Mouse (Mus musculus) layer of hippocampus, postnatal 25 days (tissue): Measurements from ENCODE around the gene Krt87. TPM values are rescaled to one million over a fixed set of nuclear protein-coding genes. Genes with fewer than 3 reads are reported as not detected.

Source experiments
- DNase-seq, 2 experiments: peaks; one replicate each; pipeline ENCODE4 v3.0.0; 2022; ENCODE audit warnings: mixed read lengths in 2 of 2, low spot score in 1 of 2; ENCODE audit errors: extremely low spot score in 1 of 2
- total RNA-seq, 2 experiments: library from RNA; stranded (reverse); gene quantifications; 2 replicates each; pipeline ENCODE4 v1.2.3; 2021

Krt87 gene
- total RNA-seq = under 1 TPM; 0.42 to 0.71 TPM

DNA sequence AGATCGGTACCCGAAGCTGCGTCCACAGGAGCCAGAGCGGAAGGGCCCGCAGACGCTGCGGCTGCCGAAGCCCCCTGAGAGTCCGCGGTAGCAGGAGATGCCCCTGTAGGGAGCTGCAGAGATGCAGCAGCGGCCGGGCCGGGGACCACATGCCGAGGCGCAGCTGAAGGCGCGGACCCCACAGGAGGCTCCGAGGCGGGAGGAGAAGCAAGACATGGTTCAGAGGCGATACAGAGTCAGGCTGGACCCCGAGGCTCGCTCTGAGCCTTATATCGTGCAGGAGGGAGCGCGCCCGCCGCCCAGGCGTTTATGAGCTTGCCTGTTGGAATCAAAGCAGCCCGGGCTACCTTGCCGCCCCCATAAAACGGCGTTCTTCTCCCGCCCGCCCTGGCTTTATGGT lies at the start of gene Krt87:
Gene Krt87, minus strand, starts transcription at position 250 of the 400 bp plus-strand sequence.
- no peak for DNase-seq

DNA sequence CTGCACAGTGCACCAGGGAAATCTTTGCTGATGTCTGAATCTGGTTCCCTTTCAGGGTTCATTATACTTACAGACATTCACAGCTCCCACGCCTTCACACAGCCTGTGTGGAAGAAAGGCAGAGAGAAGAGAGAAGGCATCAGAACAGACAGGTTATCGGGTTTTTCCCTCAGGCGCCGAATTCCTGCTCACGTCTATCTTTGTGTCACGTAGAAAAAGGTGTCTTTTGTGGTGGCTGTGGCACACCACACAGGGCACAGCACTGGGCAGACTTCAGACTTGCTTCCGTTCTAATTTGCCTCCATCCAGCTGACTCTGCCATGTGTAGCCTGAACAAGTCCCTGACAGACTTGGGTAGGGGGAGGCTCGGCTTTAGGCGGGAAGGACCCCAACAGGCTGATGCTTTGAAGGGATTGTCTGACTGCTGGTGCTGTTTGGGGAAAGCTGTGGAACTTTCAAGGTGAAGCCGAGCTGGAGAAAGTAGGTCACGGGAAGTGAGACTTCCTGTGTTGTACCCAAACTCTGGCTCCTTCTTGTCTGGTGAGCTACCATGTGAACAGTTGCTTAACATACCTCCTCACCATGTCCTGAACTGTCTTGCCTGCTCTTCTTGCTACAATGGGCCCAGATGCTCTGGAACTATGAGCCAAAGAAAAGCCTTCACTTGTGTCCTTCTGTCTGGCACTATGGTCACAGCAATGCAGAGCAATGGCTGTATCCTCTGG lies 47.5 kb upstream of the Krt87 start:
- no peak for DNase-seq

DNA sequence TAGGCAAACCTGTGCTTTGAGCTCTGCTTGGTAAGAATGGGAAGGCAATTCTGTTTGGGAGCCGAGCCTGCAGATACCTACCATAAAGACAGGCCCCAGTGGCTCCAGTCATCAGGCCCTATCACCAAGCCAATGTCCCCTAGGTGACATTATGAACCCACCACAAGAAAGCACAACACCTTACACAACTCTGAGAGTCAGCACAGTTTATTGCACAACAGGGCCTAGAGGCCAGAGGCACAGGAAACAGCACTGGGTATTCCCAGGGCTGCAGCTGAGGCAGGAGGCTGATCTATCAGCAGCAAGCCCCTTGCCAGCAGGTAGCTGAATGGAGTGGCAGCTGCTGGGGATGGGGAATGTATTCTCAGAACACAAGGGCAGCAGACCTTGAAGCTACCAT lies 46.3 kb upstream of the Krt87 start:
- DNase-seq = no peak

DNA sequence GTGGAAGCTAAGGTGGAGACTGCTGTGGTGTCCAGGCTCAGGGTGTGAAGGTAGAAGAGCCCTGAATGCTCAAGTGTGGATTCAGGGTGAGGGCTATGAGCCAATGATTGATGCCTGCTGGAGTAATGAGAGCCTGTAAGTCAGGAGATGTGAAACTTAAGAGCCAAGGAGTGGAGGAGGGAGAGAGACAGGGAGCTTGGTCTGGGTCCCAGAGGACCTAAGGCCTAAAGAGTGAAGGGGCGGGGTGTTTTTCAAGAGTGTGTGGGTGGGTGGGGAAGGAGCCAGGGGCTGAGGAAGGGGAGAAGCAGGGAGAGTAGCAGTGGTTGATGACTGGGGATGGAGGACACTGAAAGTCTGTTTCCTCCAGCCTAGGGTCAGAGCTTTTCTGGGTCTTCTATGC lies 45.0 kb upstream of the Krt87 start:
- no peak for DNase-seq

DNA sequence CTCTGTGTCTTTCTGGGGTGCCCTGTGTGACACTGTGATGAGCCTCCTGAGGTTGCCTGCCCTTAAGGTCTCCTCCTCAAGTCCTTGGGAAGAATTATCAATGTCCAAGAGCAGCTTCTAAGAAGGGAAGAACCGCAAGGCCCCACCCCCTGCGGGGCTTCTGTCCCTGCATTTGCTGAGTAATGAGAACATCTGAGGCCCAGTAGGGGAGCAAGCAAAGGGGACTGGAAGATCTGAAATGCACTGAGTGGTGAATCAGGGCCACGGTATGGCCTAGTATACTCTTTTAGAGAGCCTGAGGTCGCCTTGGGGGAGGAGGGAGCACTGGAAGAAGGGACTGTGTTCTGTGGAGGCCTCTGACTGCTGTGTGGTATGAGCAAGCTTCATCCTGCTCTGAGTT lies 43.5 kb upstream of the Krt87 start:
- no peak for DNase-seq

DNA sequence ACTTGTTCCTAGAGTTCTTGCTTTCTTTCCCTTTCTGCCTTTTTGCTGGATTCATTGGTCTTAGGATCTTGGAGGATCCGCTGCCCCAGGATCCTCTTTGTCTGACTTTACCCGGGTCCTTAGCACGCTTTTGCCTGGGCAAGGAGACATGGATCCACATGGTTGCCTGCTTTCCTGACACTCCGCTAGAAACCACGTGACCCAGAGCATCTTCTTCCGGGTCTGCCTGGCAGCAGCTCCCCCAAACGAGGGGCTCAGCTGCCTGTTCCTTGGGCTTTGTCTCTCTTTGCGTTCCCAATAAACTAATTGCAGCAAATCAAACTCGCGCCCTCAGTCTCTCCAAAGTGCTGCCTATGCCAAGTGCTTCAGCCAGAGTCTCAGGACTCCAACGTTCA lies 41.1 kb upstream of the Krt87 start:
- DNase-seq = no peak

DNA sequence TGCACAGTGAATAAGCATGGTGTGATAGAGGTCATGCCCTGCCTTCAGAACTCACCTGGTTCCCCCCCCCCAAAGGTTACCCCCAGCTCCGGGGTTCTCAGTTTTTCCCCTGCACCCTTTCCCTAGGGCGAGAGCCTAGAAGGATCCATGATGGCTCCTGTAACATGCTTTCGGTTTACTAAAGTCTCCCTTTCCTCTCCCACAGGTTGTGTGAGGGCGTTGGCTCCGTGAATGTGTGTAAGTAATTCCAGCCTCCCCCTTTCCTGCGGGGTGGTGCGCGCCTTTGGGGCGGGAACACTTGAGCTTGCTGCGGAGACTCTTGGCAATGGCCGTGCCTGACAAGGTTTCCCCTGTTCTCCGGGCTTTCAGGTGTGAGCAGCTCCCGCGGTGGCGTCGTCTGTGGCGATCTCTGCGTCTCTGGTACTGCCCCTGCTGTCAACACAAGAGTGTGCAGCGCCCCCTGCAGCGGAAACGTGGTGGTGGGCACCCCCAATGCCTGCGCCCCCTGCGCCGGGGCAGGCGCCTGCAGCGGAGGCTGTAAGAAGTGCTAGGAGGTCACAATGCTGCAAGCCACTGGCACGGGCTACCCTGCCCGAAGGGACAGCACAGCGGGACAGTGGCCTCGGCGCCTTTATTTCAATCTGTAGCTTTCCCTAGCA lies 40.5 kb upstream of the Krt87 start:
- peak; percentile 48 to 65 for DNase-seq

DNA sequence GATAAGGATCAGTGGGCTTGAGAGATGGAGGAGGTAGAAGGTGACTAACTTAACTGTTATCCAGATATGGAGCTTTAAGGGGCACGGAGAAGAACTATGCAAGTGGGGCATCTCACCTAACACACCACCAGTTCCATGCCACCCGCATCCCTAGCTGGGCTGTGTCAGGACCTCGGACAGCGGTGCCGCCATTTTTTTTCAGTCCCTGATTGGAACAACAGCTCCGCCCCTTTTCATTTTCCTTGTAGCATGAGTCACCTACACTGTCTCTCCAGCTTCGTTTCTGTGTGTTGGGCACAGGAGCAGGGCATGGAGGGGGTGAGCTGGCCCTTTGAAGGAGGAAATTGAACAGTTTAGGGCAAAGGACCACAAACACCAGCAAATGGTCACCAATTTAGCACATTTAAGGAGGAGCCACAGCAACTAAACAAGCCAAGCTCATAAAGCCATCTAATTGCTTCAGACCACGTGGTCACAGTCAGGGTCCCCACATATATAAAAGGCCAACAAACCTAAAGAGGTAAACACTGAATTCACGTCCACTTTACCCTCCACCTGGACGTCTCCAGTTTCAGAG lies 34.4 kb upstream of the Krt87 start, which contains the start of gene Krt86:
Gene Krt86, plus strand, starts transcription at position 527 of the 577 bp plus-strand sequence.
- DNase-seq = no peak

DNA sequence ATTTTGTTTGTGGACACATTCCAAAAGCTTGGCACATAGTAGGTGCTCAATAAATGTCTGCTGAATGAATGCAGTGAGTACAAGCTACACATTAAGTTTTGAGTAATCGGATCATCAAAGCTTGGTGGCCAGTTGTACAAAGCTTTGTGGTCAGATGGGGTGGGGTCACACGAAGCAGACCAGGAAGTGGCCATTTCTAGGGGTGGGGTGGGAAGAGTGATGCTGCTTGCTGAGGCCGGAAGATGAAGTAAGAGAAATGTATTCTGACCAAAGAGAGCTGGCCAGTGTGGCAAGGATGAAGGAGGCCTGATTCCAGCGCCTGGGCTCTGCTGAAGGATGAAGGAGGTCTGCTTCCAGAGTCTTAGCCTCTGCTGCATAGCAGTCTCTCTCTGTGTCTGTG lies 30.5 kb upstream of the Krt87 start:
- DNase-seq = no peak

DNA sequence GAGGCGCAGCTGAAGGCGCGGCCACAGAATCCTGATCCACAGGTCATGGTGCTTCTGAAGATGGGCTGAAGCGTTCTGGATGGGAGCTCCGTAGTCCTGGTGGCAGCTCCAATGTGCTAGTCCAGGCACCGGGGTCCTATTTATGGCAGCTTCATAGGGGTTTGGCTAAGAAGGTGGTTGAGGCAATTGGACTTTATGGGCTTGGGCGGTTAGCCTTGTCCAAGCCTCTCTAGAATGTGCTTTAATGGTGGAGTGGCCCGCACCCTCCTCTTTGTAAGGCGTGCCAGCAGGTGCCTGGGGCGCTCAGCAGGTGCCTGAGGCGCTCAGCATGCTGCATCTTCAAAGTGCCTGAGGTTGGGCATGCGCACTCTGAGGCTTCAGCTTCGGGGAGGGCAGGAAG lies 25.0 kb upstream of the Krt87 start, which contains the start of gene Krt81:
Gene Krt81, minus strand, starts transcription at position 101 of the 400 bp plus-strand sequence.
- no peak for DNase-seq

DNA sequence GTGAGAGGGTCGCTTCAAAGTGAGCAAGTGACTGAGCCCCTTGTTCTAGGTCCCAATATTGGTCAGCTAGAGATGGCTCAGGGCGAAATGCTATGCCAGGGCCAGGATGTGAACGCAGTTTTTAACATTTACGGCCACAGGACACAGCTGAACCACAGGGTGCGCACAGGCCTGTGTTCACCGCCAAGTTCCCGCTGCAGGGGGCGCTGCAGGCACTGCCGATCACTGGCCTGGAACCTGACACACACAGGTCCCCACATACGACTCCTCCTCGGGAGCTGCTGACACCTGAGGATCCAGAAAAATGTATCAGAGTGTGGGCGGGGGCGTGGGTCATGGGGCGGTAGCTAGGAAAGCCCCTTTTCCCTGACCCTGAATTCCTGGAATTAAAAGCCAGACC lies 20.7 kb upstream of the Krt87 start:
- no peak for DNase-seq

DNA sequence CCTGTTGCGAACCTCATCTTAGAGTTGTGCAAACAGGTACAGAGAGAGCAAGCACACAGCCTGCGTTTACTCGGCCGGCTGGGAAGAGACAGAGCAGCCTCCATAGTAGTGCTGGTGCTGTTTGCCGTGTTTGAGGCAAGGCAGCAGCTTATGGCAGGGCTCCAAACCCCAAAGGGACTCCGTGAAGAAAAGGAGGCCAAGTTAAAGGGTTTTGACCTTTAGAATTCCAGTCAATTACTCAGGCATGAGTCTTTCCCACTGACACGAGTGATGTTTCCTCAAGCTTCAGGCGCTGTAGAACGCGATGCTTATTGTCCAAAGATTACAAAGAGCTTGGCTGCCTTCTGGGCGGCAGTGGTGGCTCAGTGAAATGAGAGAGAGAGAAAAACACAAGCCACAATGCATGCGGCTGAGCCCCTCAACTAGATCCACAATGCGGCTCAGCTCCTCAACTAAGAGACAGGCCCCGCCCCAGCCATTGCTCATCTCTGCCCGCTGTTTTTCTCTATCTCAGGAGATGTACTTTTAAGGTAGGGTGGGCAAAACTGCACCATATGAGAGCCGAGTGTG lies 19.8 kb upstream of the Krt87 start:
- DNase-seq = no peak

DNA sequence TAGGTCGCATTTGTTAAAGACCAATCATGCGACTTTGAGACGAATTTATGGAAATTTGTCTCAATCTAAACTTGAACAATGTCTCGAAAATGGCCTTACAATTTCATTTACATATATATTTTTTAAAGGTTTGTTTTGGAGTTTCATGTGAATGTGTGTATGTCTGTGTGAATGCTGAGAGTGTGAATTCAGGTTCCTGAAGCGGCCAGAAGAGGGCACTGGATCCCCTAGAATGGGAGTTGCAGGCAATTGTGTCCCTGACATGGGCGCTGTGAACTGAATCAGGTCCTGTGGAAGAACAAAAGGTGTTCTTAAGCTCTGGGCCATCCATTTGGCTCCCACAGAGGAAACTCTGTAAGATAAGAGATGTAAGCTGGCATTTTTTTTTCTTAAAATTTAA lies 17.3 kb upstream of the Krt87 start:
- no peak for DNase-seq

DNA sequence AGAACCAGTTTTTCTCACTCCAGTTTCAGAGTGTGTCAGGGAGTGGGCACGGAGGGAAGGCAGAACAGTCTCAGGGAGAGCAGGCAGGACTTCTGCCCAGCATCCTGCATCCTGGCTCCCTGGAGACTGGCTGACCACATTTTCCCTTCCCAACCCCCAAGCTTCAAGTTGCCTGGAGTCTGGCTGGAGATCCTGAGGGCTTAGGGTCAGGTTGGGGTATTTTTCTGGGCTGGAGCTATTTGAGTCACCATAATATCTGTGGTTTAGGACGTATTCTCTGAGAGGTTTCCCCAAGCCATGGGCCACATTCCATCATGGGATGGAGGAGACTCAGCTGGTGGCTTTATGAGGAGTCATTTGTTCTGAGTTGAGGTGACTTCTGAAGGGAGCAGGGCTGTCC lies 16.7 kb upstream of the Krt87 start:
- no peak for DNase-seq

DNA sequence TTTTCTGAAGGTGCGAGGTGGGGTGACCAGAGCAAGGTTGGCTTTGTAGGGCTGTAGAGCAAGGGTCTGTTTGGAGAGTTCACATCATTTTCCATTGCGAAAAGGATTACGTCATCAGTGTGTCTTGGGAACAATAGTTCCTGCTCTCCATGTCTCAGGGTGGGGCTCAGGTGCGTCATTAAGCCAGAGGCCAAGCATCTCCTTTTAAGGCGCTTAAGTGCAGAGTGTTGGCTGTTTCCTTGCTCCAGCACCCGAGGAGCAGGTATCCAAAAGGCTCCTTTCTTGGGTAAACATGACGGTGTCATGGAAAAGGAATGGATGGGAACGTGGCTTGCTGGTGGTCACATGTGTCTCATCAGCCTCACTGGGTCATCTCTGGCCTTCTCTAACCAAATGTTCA lies 16.2 kb upstream of the Krt87 start:
- no peak for DNase-seq

DNA sequence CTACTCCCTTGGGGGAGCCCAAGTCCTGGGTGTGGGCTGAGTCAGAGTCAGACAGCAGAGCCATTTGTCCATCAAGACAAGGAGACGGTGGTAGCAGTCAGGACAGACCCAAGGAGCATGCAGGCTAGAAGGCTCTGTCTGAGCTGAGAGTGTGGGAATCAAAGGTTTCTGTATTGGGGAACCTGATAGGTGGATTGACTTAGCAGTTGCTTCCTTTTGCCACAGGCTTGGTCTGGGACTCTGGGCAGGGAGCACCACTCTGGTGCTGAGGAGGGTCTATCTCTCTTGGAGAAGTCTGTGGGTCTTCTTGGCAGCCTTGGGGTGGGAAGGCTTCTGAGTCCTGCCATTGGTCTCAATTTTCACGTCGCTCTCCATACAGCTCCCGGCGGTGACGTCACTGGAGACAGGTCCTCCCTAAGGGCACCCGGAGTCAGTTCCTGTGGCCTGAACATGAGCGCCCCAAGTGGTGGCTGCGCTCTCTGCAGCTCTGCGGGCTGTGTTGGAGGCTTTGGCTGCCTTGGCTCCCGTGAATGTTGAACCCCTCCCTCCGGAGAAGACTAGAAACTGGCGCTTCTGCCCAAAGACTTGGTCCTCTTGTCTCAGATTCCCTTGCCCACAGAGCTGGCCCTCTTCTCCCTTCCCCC lies 14.6 kb upstream of the Krt87 start:
- DNase-seq = peak; percentile 62 to 84

DNA sequence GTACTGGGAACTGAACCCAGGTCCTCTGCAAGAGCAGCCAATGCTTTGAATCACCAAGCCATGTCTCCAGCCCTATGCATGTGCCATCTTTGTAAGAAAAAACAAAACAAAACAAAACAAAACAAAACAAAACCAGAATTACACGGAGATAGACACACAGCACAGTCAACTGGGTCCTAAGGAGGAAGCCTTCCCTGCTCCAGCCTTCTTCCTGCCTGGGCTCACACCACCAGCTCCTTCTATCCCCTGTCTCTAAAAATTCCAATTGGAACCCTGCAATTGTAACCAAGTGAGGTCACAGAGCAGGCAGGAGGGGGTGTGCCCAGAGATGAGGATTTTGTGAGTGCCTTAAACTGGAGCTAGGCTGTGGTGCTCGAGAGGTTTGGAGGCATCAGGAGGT lies 8.8 kb upstream of the Krt87 start, which contains the start of gene Krt88:
Gene Krt88, plus strand, starts transcription at position 301 of the 400 bp plus-strand sequence.
- DNase-seq = no peak

DNA sequence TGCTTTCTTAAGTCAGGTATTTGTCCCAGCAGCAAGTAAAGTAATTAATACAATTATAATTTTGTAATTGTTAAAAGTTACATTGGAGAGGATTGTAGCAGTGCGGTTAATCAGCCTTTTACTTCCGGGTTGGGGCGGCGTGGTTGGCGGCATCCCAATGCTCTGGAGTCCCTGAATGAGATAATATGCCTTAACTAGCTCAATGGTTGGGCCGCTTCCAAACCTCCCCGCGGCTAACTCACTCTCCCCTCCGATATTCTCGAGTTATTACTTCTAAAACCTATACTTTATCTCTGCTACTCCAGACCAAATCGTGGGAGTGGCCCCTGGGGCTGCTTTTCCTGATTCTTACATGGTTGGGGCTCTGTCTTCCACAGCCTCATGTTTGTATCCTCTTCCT lies 8.0 kb upstream of the Krt87 start:
- DNase-seq = no peak

DNA sequence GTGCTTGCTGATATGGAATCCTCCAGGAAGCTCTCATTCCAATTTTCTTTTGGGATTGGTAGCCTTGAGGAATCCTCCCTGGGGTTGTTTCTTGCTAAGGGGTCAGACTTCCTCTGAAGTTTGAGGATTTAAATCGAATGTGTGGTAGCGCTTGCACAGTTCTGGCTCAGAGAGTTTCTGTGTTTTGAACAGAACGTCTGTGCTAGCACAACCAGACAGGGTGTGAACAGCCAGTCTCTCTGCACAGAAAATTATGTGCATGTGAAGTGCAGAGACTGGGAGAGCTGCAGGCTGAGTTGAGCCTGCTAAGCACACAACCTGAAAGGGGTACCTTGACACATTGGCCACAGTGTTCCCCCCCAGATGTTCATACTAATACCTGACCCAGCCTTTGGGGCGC lies 2.2 kb upstream of the Krt87 start:
- DNase-seq = peak in 1 of 2 experiments; percentile 22

DNA sequence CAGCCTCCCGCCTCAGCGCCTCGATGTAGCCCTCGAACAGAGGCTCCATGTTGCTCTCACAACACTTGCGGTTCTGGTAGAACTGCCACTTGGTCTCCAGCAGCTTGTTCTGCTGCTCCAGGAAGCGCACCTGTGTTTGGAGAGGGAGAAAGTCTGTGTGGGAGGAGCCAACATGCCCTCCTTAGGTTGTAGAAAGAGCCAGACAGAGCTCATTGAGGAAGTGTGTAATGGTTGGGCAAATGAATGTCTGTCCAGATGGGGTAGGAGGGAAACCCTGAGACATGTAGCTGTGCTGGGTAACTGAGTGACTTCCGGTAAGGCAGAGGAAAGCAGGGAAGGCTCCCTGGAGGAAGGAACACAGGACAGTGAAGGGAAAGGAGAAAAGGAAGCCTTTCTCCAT lies 2.0 kb downstream of the Krt87 start:
- DNase-seq = no peak

DNA sequence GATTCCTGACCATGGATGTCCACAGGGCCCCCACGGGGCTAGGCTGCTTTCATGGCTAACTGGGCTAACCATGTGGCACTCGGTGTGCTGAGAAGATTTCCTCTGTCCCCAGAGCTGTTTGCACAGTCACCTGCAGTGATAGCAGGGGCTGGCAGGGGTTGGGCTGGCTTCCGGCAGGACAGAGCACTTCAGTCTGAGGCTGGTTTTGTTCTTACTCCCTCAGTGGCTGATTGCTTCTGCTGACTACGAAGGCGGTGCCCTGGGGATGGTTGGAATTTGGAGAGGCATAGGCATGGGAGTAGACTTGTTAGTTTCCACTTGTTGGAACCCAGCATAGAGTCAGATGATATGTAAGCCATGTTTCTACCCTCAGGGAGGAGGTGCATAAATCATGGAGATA lies 13.7 kb downstream of the Krt87 start:
- DNase-seq = no peak
